Mouse (Mus musculus) adrenal gland, postnatal 4 days (tissue): Measurements from ENCODE around the gene Crebrf. TPM values are rescaled to one million over a fixed set of nuclear protein-coding genes. Genes with fewer than 3 reads are reported as not detected.

Experiments used
- DNase-seq, 2 experiments: peaks; one replicate each; pipeline ENCODE4 v3.0.0; 2021 to 2022; ENCODE audit warnings: low spot score in 2 of 2, mixed read lengths in 2 of 2
- total RNA-seq, 2 experiments: library from RNA; stranded (reverse); gene quantifications; 2 replicates each; pipeline ENCODE4 v1.2.3; 2021

Crebrf gene
- total RNA-seq, 2 experiments from 2014 or later = 47.5 to 51.9 TPM

GRCm38 (mm10) chr17:26816810-26817209, 101.4 kb downstream of the Crebrf start:
- no peak for DNase-seq

- no peak for DNase-seq
Observed at GRCm38 (mm10) chr17:26817776-26818175, 102.3 kb downstream of the Crebrf start.

- no peak for DNase-seq
Observed at GRCm38 (mm10) chr17:26826131-26826530, 110.7 kb downstream of the Crebrf start.

Other genes with a start within 250 kb of the Crebrf start
- 100 to 1,000 TPM; 158 to 164 TPM for gene Ergic1, start 154.2 kb upstream of the Crebrf start, total RNA-seq
- gene Dusp1, start 153.5 kb upstream of the Crebrf start, total RNA-seq = 10 to 100 TPM; 43.8 to 46.4 TPM
- gene Atp6v0e, start 52.4 kb upstream of the Crebrf start, total RNA-seq = 100 to 1,000 TPM; 141 to 142 TPM
- gene Bnip1, start 65.4 kb downstream of the Crebrf start, total RNA-seq = 10 to 100 TPM; 37.8 to 38.3 TPM
- gene Nkx2-5, start 129.4 kb downstream of the Crebrf start, total RNA-seq = not detected
- gene Kifc5b, start 201.4 kb downstream of the Crebrf start, total RNA-seq = 10 to 100 TPM; 11.8 to 12.2 TPM
- gene Phf1, start 217.4 kb downstream of the Crebrf start, total RNA-seq = 10 to 100 TPM; 32.0 to 33.4 TPM
- 100 to 1,000 TPM; 127 to 132 TPM for gene Cuta, start 223.9 kb downstream of the Crebrf start, total RNA-seq
- gene Syngap1, start 225.6 kb downstream of the Crebrf start, total RNA-seq = 10 to 100 TPM; 29.7 to 37.1 TPM